Mouse (Mus musculus): ENCODE results near the gene Gm3373. TPM values are rescaled to one million over a fixed set of nuclear protein-coding genes. Genes with fewer than 3 reads are reported as not detected.
"Not testable (repeated sequence)": the region's sequence is repeated elsewhere in the genome, so short reads cannot be mapped to it uniquely, and the experiment has no call there.

Gene Gm3373
- polyA plus RNA-seq (2014; fragmentation: Nextera tagmentation; extraction: Ambion mirVana), result 0.27 TPM in 1 of 2 replicates, not detected in the other

DNA sequence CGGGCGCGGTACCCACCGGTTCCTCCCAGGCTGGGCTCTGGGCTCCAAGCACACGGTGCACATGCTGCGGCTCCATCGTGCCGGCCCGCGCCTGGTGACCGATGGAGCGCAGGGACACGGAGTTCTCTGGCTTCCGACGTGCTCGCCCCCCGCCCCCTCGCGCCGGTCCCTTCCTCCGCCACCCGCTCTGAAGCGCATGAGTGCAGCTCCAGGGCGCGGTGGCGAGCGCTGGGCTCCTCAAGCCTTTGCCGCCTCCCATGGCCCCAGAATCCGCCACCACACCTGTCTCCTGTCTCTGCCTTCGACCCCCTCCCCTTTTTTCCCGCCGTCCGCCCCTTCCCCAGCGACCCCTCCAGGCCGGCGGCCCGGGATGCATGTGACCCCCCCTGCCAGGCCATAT lies at the start of gene Gm3373:
Gene Gm3373, minus strand, starts transcription at position 101 of the 400 bp plus-strand sequence.
- ATAC-seq (ENCODE audit: insufficient number of reproducible peaks, insufficient read depth, low FRiP score, low read depth); H3K36me3 ChIP-seq (ENCODE audit: control insufficient read depth, insufficient read depth, low read length); H3K4me3 ChIP-seq (ENCODE audit: control insufficient read depth in 1 of 2, insufficient read depth in 1 of 2, low read depth in 1 of 2, low read length in 2 of 2); H3K27me3 ChIP-seq (ENCODE audit: control insufficient read depth, insufficient read depth, low read length); H3K27ac ChIP-seq (replicated peaks in 1 of 2; ENCODE audit: control insufficient read depth in 1 of 2, insufficient read depth in 1 of 2, low read depth in 2 of 2, low read length in 2 of 2); H3K4me1 ChIP-seq (ENCODE audit: control insufficient read depth in 2 of 2, insufficient read depth in 2 of 2, low read length in 2 of 2); H3K9ac ChIP-seq (ENCODE audit: low read length); H3K4me2 ChIP-seq (ENCODE audit: low read length); H3K9me3 ChIP-seq (ENCODE audit: control insufficient read depth, low read length): not testable (repeated sequence)
- no CpG with 5 or more reads among the region's 37 CpGs for WGBS

DNA sequence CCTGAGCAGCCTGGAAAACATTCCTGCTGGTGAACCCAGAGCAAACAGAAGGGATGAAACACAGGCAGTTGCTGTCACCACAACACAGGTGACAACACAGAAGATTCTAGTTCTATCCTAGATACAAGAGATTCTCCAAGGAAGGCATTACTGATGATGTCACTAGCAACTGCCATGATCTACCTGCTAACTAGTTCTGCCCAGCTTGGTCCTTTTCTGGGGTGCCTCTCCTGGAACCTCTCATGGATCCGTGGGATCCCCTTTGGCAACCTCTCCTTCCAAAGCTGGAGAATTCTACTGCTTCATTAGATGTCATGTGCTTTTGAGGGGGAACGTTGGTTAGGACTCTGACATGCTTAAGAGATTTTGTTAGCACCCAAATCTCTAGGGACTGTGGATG lies 54.0 kb downstream of the Gm3373 start, which contains the start of gene Gm9603:
Gene Gm9603, minus strand, starts transcription at position 101 of the 400 bp plus-strand sequence.
- H3K4me2 ChIP-seq (ENCODE audit: low read length); H3K9me3 ChIP-seq (ENCODE audit: control insufficient read depth, low read length); ATAC-seq (ENCODE audit: insufficient number of reproducible peaks, insufficient read depth, low FRiP score, low read depth); H3K9ac ChIP-seq (ENCODE audit: low read length); H3K4me3 ChIP-seq (ENCODE audit: control insufficient read depth in 1 of 2, insufficient read depth in 1 of 2, low read depth in 1 of 2, low read length in 2 of 2); H3K27ac ChIP-seq (replicated peaks in 1 of 2; ENCODE audit: control insufficient read depth in 1 of 2, insufficient read depth in 1 of 2, low read depth in 2 of 2, low read length in 2 of 2); H3K4me1 ChIP-seq (ENCODE audit: control insufficient read depth in 2 of 2, insufficient read depth in 2 of 2, low read length in 2 of 2); H3K36me3 ChIP-seq (ENCODE audit: control insufficient read depth, insufficient read depth, low read length); H3K27me3 ChIP-seq (ENCODE audit: control insufficient read depth, insufficient read depth, low read length): not testable (repeated sequence)
- WGBS, result no CpG with 5 or more reads among the region's 2 CpGs

Other genes with a start within 250 kb of the Gm3373 start
- 0.15 and 1.6 TPM in 2 replicates for gene Gm3488, start 239.9 kb downstream of the Gm3373 start, polyA plus RNA-seq (2014; fragmentation: Nextera tagmentation; extraction: Ambion mirVana)
- not detected in 2 replicates for gene Gm3532, start 203.1 kb downstream of the Gm3373 start, polyA plus RNA-seq (2014; fragmentation: Nextera tagmentation; extraction: Ambion mirVana)
- gene Gm8265, start 108.5 kb downstream of the Gm3373 start, polyA plus RNA-seq (2014; fragmentation: Nextera tagmentation; extraction: Ambion mirVana), result not detected in 2 replicates
- gene Gm9603, start 54.1 kb downstream of the Gm3373 start, polyA plus RNA-seq (2014; fragmentation: Nextera tagmentation; extraction: Ambion mirVana), result not detected in 2 replicates
- 0.62 and 1.3 TPM in 2 replicates for gene Gm3383, start 66.4 kb upstream of the Gm3373 start, polyA plus RNA-seq (2014; fragmentation: Nextera tagmentation; extraction: Ambion mirVana)
- not detected in 2 replicates for gene Gm3424, start 88.8 kb upstream of the Gm3373 start, polyA plus RNA-seq (2014; fragmentation: Nextera tagmentation; extraction: Ambion mirVana)
- not detected in 2 replicates for gene Gm8237, start 138.8 kb upstream of the Gm3373 start, polyA plus RNA-seq (2014; fragmentation: Nextera tagmentation; extraction: Ambion mirVana)
- 0.38 and 0.61 TPM in 2 replicates for gene Gm3248, start 220.2 kb upstream of the Gm3373 start, polyA plus RNA-seq (2014; fragmentation: Nextera tagmentation; extraction: Ambion mirVana)
- not detected in 2 replicates for gene Gm3453, start 237.6 kb upstream of the Gm3373 start, polyA plus RNA-seq (2014; fragmentation: Nextera tagmentation; extraction: Ambion mirVana)